Mouse (Mus musculus): ENCODE results near the gene Adra1b.

Adra1b gene

DNA sequence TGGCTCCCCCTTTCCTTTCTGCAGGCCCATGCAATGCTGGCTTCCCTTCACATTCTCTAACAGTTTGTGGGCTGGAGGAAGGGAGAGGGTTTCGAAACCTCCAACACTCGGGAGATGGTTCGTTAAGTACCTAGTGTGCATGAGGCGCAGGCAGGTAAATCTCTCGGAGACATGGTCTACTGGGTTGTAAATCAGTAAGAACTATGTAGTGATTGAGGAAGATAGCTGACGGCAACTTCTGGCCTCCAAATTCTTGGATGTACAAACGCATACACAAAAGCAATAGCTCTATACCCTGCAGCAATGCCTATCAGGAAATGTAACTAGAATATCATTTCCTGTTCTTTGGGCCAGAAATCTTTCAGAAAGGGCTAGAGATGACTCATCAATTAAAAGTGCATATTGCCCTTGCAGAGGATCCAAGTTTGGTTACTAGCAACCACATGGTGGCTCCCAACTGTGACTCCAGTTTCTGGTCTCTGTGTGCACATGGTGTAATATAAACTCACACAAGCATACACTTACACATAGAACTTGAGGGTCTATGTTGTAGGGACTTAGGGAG, 172.2 kb downstream of the Adra1b start:
- peak; percentile 63 for DNase-seq (ENCODE audit: low read depth, low spot score)

GRCm38 (mm10) chr11:43727796-43728195, 173.2 kb downstream of the Adra1b start:
- DNase-seq (ENCODE audit: low read depth, low spot score): no peak
